ENCODE assay signal across 8 mouse cellular contexts in genomic region chr2:167313501-167314326, GRCm38 (mm10). TPM values are rescaled to one million over a fixed set of nuclear protein-coding genes. Genes with fewer than 3 reads are reported as not detected.
DNase-seq lines count a peak whose midpoint lies in the region; ATAC-seq and TF ChIP-seq lines count a peak whose summit lies in the region.

No protein-coding gene starts in this region.

- H3K4me2 ChIP-seq in heart, embryonic 16.5 days (ENCODE audit: low read depth, low read length), result no peak overlapping the region
- H3K4me2 ChIP-seq in stomach, embryonic 16.5 days (ENCODE audit: low read depth, low read length), result no peak overlapping the region

- no peak overlapping the region for H3K9ac ChIP-seq in heart, embryonic 16.5 days (ENCODE audit: low read length)
- no peak overlapping the region for H3K9ac ChIP-seq in stomach, embryonic 16.5 days (ENCODE audit: low read length)

- no peak overlapping the region for H3K4me3 ChIP-seq in C2C12 (ENCODE audit: insufficient read depth, poor library complexity, severe bottlenecking)
- no peak overlapping the region for H3K4me3 ChIP-seq in embryonic facial prominence, embryonic 10.5 days
- H3K4me3 ChIP-seq in heart, embryonic 16.5 days (ENCODE audit: low read length), result no peak overlapping the region
- H3K4me3 ChIP-seq in stomach, embryonic 16.5 days (replicated peaks; ENCODE audit: low read length), result no peak overlapping the region
- no peak overlapping the region for H3K4me3 ChIP-seq in left cerebral cortex, adult 2 months

- peaks cover 9% of the 10 kb centered on the region for H3K36me3 ChIP-seq in C2C12 (ENCODE audit: control insufficient read depth, insufficient read depth)
- H3K36me3 ChIP-seq in embryonic facial prominence, embryonic 10.5 days (replicated peaks), result peaks cover 18% of the 10 kb centered on the region
- H3K36me3 ChIP-seq in heart, embryonic 16.5 days (ENCODE audit: control insufficient read depth, insufficient read depth), result no peaks in the 10 kb centered on the region
- H3K36me3 ChIP-seq in stomach, embryonic 16.5 days (ENCODE audit: control insufficient read depth, insufficient read depth, low read length), result no peaks in the 10 kb centered on the region

- H3K4me1 ChIP-seq in embryonic facial prominence, embryonic 10.5 days, result peaks cover 43% of the 10 kb centered on the region
- peaks cover 29% of the 10 kb centered on the region for H3K4me1 ChIP-seq in heart, embryonic 16.5 days (ENCODE audit: control insufficient read depth, insufficient read depth, low read length)
- H3K4me1 ChIP-seq in stomach, embryonic 16.5 days (ENCODE audit: control insufficient read depth, insufficient read depth, low read length), result peaks cover 40% of the 10 kb centered on the region

- peak overlapping the region; percentile 35 for H3K27ac ChIP-seq in embryonic facial prominence, embryonic 10.5 days (replicated peaks)
- peak overlapping the region; percentile 58 for H3K27ac ChIP-seq in heart, embryonic 16.5 days (ENCODE audit: low read length)
- H3K27ac ChIP-seq in stomach, embryonic 16.5 days (ENCODE audit: low read length), result peak overlapping the region; percentile 62
- no peak overlapping the region; the same call in 1 of the 2 replicates for H3K27ac ChIP-seq in left cerebral cortex, adult 2 months

- WGBS in embryonic facial prominence, embryonic 10.5 days, result 80% methylated on average over 13 of the region's 13 CpGs
- 50% methylated on average over 13 of the region's 13 CpGs for WGBS in heart, embryonic 16.5 days
- 58% methylated on average over 13 of the region's 13 CpGs for WGBS in stomach, embryonic 16.5 days

- ATAC-seq in heart, embryonic 16.5 days (replicated peaks; ENCODE audit: extremely low read depth, insufficient read depth, low FRiP score), result peak; percentile 89
- peak; percentile 68 for ATAC-seq in stomach, embryonic 16.5 days (ENCODE audit: insufficient read depth, low FRiP score)

- H3K9me3 ChIP-seq in embryonic facial prominence, embryonic 10.5 days, result no peaks in the 10 kb centered on the region
- no peaks in the 10 kb centered on the region for H3K9me3 ChIP-seq in heart, embryonic 16.5 days (replicated peaks; ENCODE audit: control insufficient read depth, low read length)
- no peaks in the 10 kb centered on the region for H3K9me3 ChIP-seq in stomach, embryonic 16.5 days (replicated peaks; ENCODE audit: control insufficient read depth, low read length)

- H3K79me3 ChIP-seq in C2C12 (ENCODE audit: low read depth), result peaks cover 29% of the 10 kb centered on the region

- H3K79me2 ChIP-seq in C2C12 (ENCODE audit: control insufficient read depth, insufficient read depth), result peaks cover 47% of the 10 kb centered on the region

- peak; percentile 82 for DNase-seq in NIH3T3 (ENCODE audit: low read depth)
- DNase-seq in embryonic facial prominence, embryonic 10.5 days (ENCODE audit: low spot score), result no peak
- peak; percentile 89 for DNase-seq in kidney, postnatal 10 days
- peak; percentile 83 to 89 for DNase-seq in lung, postnatal 4 days
- DNase-seq in left cerebral cortex, adult 2 months (ENCODE audit: extremely low spot score in 1 of 2, low spot score in 2 of 2), result no peak

- peak overlapping the region; percentile 6 for H3ac ChIP-seq in C2C12 (ENCODE audit: control insufficient read depth, insufficient read length, low read depth)

- TF ChIP-seq CTCF in C2C12 (IDR thresholded peaks at IDR 0.05; ENCODE audit: control insufficient read depth, insufficient read depth, insufficient read length), result no peak
- TF ChIP-seq CTCF in left cerebral cortex, adult 2 months (IDR thresholded peaks at IDR 0.05), result no peak

- intact Hi-C loops in left cerebral cortex, adult 2 months (cut with DNase I), result no loop called here

- H3K27me3 ChIP-seq in C2C12 (ENCODE audit: control insufficient read depth, insufficient read depth, insufficient read length), result no peaks in the 10 kb centered on the region
- H3K27me3 ChIP-seq in embryonic facial prominence, embryonic 10.5 days (replicated peaks; ENCODE audit: low read depth, poor library complexity, severe bottlenecking), result no peaks in the 10 kb centered on the region
- no peaks in the 10 kb centered on the region for H3K27me3 ChIP-seq in heart, embryonic 16.5 days (ENCODE audit: control insufficient read depth, insufficient read depth, low read length)
- H3K27me3 ChIP-seq in stomach, embryonic 16.5 days (ENCODE audit: control insufficient read depth, insufficient read depth, low read length), result no peaks in the 10 kb centered on the region

TF ChIP-seq in C2C12, 6 proteins besides CTCF, POLR2A, EP300 and RAD21:
- TF ChIP-seq FOSL1 (IDR thresholded peaks at IDR 0.05; ENCODE audit: insufficient read depth, low read length, poor library complexity, severe bottlenecking) (no peak), USF1 (IDR thresholded peaks at IDR 0.05; ENCODE audit: low read depth) (peak; percentile 98), MYOG (IDR thresholded peaks at IDR 0.05; ENCODE audit: control insufficient read depth, extremely low read depth, insufficient read length) (no peak), CEBPB (IDR thresholded peaks at IDR 0.05; ENCODE audit: low read depth) (no peak), MYOD1 (IDR thresholded peaks at IDR 0.05; ENCODE audit: control insufficient read depth, insufficient read length, low read depth) (peak; percentile 20), MAX (IDR thresholded peaks at IDR 0.05) (peak; percentile 90)
TF ChIP-seq in C2C12: peak in this region for 3.

RNA-seq across cellular contexts. Expression of gene B4galt5, which starts 35.3 kb away (rescaled TPM):
- polyA plus RNA-seq in C2C12 (2012; fragmentation: generic; extraction: Trizol), result 56.6 TPM
- polyA plus RNA-seq in embryonic facial prominence, embryonic 10.5 days (2016; fragmentation: Nextera tagmentation; extraction: Ambion mirVana), result 7.3 and 8.7 TPM in 2 replicates
- 8.1 and 8.3 TPM in 2 replicates for polyA plus RNA-seq in heart, embryonic 16.5 days (2015; fragmentation: Nextera tagmentation; extraction: Ambion mirVana)
- polyA plus RNA-seq in stomach, embryonic 16.5 days (2015; fragmentation: Nextera tagmentation; extraction: Ambion mirVana), result 7.0 and 7.5 TPM in 2 replicates
- total RNA-seq in left cerebral cortex, adult 2 months (2021), result 10 to 100 TPM; 49.7 to 50.2 TPM

Comparison
In these comparisons a context has a peak if more than half of its experiments do, and no peak if none do; other contexts are left out.
1. DNase-seq: peak in NIH3T3 (single experiment), kidney, postnatal 10 days (single experiment) and lung, postnatal 4 days (2 of 2); none in embryonic facial prominence, embryonic 10.5 days (single experiment) and left cerebral cortex, adult 2 months (0 of 2).